ENCODE assay signal across 31 mouse cellular contexts in the genomic region with DNA sequence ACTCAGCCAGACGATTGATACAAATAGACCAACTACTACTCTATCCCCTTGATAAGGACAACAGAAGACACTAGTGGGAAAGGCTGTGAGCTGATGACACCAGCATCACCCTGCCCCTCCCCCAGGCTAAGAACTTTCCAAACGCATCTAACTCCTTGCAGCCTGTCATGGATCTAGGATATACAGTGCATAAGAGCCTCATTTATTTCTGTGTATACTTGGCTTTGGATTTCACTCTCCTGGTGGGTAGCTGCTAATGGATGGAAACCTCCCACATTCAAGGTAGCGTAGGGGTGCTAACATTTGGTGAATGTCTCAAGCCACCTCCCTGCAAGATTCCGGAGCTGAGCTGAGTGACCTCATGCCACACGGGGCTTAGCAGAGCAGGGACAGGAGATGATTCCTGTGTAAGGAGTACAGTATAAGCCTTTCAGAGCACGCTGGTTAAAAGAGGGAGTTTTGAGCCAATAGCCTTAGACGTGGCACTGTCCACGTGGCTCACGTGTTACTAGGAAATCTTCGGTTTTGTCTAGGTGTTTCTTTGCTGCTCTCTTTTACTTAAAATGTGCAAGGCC. TPM values are rescaled to one million over a fixed set of nuclear protein-coding genes. Genes with fewer than 3 reads are reported as not detected.
DNase-seq lines count a peak whose midpoint lies in the region; ATAC-seq and TF ChIP-seq lines count a peak whose summit lies in the region.
"Had no signal": no experiment of that assay in that cellular context is flagged by ENCODE, and none has a peak within 500 bp of the region (broad histone marks: within the 10 kb centered on the region; RNA-seq: fewer than 3 reads in every experiment).

No protein-coding gene starts in this region.

- no peak for TF ChIP-seq CTCF in layer of hippocampus, adult 2 months (conservative IDR thresholded peaks at IDR 0.05)
- no peak for TF ChIP-seq CTCF in kidney, postnatal 0 days (IDR thresholded peaks at IDR 0.05; ENCODE audit: low read depth)

- no peaks in the 10 kb centered on the region for H3K36me3 ChIP-seq in kidney, postnatal 0 days (ENCODE audit: insufficient read depth, low read length)
- H3K36me3 ChIP-seq in forebrain, embryonic 12.5 days (replicated peaks) = no peaks in the 10 kb centered on the region
- H3K36me3 ChIP-seq: embryonic facial prominence, embryonic 10.5 days; embryonic facial prominence, embryonic 15.5 days; hindbrain, embryonic 13.5 days; lung, embryonic 15.5 days; neural tube, embryonic 15.5 days; stomach, embryonic 15.5 days had no signal

- 55% methylated on average over 10 of the region's 10 CpGs for WGBS in kidney, postnatal 0 days
- 93% methylated on average over 10 of the region's 10 CpGs for WGBS in forebrain, embryonic 12.5 days

- ATAC-seq in kidney, postnatal 0 days (replicated peaks; ENCODE audit: low FRiP score, low read depth) = no peak; the same call in 1 of the 2 replicates
- ATAC-seq in forebrain, embryonic 12.5 days (ENCODE audit: low FRiP score) = no peak
- ATAC-seq: forebrain, embryonic 13.5 days had no signal

- no peak overlapping the region; the same call in 1 of the 2 replicates for H3K27ac ChIP-seq in layer of hippocampus, adult 2 months
- H3K27ac ChIP-seq in kidney, postnatal 0 days = no peak overlapping the region
- H3K27ac ChIP-seq in forebrain, embryonic 12.5 days = no peak overlapping the region
- H3K27ac ChIP-seq: embryonic facial prominence, embryonic 10.5 days; embryonic facial prominence, embryonic 15.5 days; forebrain, embryonic 13.5 days; hindbrain, embryonic 13.5 days; liver, embryonic 14.5 days; lung, embryonic 15.5 days; neural tube, embryonic 15.5 days; stomach, embryonic 15.5 days had no signal

- no peak for DNase-seq in layer of hippocampus, adult 2 months (ENCODE audit: low spot score in 2 of 2)
- no peak for DNase-seq in layer of hippocampus, adult 8-10 months (ENCODE audit: low spot score in 2 of 2)
- peak; percentile 45 for DNase-seq in kidney, adult 9 months
- DNase-seq in kidney, postnatal 0 days (ENCODE audit: low spot score) = peak; percentile 33
- DNase-seq in cerebellum, adult 9-11 months = no peak
- DNase-seq: adrenal gland, postnatal 25 days; B cell, adult 2 months; cerebellum, adult 18-20 months; cerebellum, postnatal 14 days; gastrocnemius, postnatal 14 days; heart, postnatal 36 days; liver; midbrain, embryonic 14.5 days; retina, postnatal 1 day; right cerebral cortex, postnatal 14 days had no signal

- H3K4me2 ChIP-seq in kidney, postnatal 0 days (ENCODE audit: low read length) = peak overlapping the region; percentile 49
- no peak overlapping the region for H3K4me2 ChIP-seq in forebrain, embryonic 12.5 days
- H3K4me2 ChIP-seq: embryonic facial prominence, embryonic 15.5 days; forebrain, embryonic 13.5 days; heart, embryonic 11.5 days; hindbrain, embryonic 13.5 days had no signal

- 0 out of 2 replicates have a peak, but pooled peaks cover 12% of the 10 kb centered on the region for H3K4me1 ChIP-seq in kidney, postnatal 0 days (replicated peaks; ENCODE audit: insufficient read depth, low read length)
- H3K4me1 ChIP-seq in forebrain, embryonic 12.5 days = peaks cover 11% of the 10 kb centered on the region

- H3K4me3 ChIP-seq in layer of hippocampus, adult 2 months = peak overlapping the region; percentile 50; the same call in 1 of the 2 replicates
- 0 out of 2 replicates have a peak overlapping the region, but pooled peaks have one; percentile 18 for H3K4me3 ChIP-seq in kidney, postnatal 0 days (replicated peaks; ENCODE audit: low read depth, low read length)
- no peak overlapping the region for H3K4me3 ChIP-seq in forebrain, embryonic 12.5 days (replicated peaks)
- H3K4me3 ChIP-seq: embryonic facial prominence, embryonic 10.5 days; embryonic facial prominence, embryonic 15.5 days; forebrain, embryonic 13.5 days; hindbrain, embryonic 13.5 days; neural tube, embryonic 15.5 days had no signal

- H3K27me3 ChIP-seq in kidney, postnatal 0 days (ENCODE audit: insufficient read depth, low read length) = no peaks in the 10 kb centered on the region
- no peaks in the 10 kb centered on the region for H3K27me3 ChIP-seq in forebrain, embryonic 12.5 days
- H3K27me3 ChIP-seq: embryonic facial prominence, embryonic 15.5 days; forebrain, embryonic 13.5 days; hindbrain, embryonic 13.5 days; lung, embryonic 15.5 days; neural tube, embryonic 15.5 days; stomach, embryonic 15.5 days had no signal

- no peaks in the 10 kb centered on the region for H3K9me3 ChIP-seq in kidney, postnatal 0 days (replicated peaks; ENCODE audit: low read length)
- H3K9me3 ChIP-seq in forebrain, embryonic 12.5 days = no peaks in the 10 kb centered on the region
- H3K9me3 ChIP-seq: embryonic facial prominence, embryonic 10.5 days; embryonic facial prominence, embryonic 15.5 days; forebrain, embryonic 13.5 days; hindbrain, embryonic 13.5 days; lung, embryonic 15.5 days; neural tube, embryonic 15.5 days; stomach, embryonic 15.5 days had no signal

- H3K9ac ChIP-seq in kidney, postnatal 0 days (ENCODE audit: low read depth, low read length) = no peak overlapping the region
- no peak overlapping the region for H3K9ac ChIP-seq in forebrain, embryonic 12.5 days
- H3K9ac ChIP-seq: embryonic facial prominence, embryonic 15.5 days; forebrain, embryonic 13.5 days; hindbrain, embryonic 13.5 days; liver, embryonic 14.5 days; lung, embryonic 15.5 days; neural tube, embryonic 15.5 days; stomach, embryonic 15.5 days had no signal

RNA-seq across cellular contexts. Expression of a gene that starts 1.4 kb away (rescaled TPM):
- 10 to 100 TPM in 1 of 2 experiments, 1 to 10 TPM in 1; 7.8 to 11.8 TPM for total RNA-seq in layer of hippocampus, adult 2 months (2021)
- 10 to 100 TPM; 10.5 to 11.9 (median 11.6) TPM for total RNA-seq in layer of hippocampus, adult 8-10 months (2022)
- 37.8 and 43.2 TPM in 2 replicates for polyA plus RNA-seq in kidney, postnatal 0 days (2015; fragmentation: Nextera tagmentation; extraction: Ambion mirVana)
- 2.4 and 3.1 TPM in 2 replicates for polyA plus RNA-seq in forebrain, embryonic 12.5 days (2016; fragmentation: Nextera tagmentation; extraction: Ambion mirVana)
- total RNA-seq: adrenal gland, adult 18-20 months; adrenal gland, postnatal 25 days; granulocyte monocyte progenitor cell, adult 5-6 weeks; heart, postnatal 36 days; megakaryocyte, adult 5-6 weeks; monocyte, adult 5-6 weeks had no signal
- polyA plus RNA-seq: limb, embryonic 11.5 days; small intestine, adult 2 months had no signal

Comparison
In these comparisons a context has a peak if more than half of its experiments do, and no peak if none do; other contexts are left out.
1. DNase-seq: peak in kidney, adult 9 months (single experiment) and kidney, postnatal 0 days (single experiment); none in layer of hippocampus, adult 2 months (0 of 2), layer of hippocampus, adult 8-10 months (0 of 2) and cerebellum, adult 9-11 months (single experiment).